Mouse (Mus musculus) ES-E14 (cell line): Measurements from ENCODE around the gene Elmo1. TPM values are rescaled to one million over a fixed set of nuclear protein-coding genes. Genes with fewer than 3 reads are reported as not detected.

Source experiments
- DNase-seq: peaks from one replicate; pipeline ENCODE4 v3.0.0-alpha.2; 2013; ENCODE audit warnings: low read depth, low spot score
- H3K27ac ChIP-seq: 2 replicates; pipeline ENCODE4 v1.5.1; 2012; ENCODE audit warnings: low read depth, mild to moderate bottlenecking, low read length, moderate library complexity, mixed read lengths; ENCODE audit not compliant: poor library complexity, insufficient read depth, severe bottlenecking
- H3K36me3 ChIP-seq: 2 replicates; pipeline ENCODE4 v1.6.1; 2012; ENCODE audit warnings: mild to moderate bottlenecking, low read length, moderate library complexity, mixed read lengths; ENCODE audit not compliant: control insufficient read depth, poor library complexity, insufficient read depth, severe bottlenecking
- H3K4me1 ChIP-seq, 2 experiments: fragments of 150-350 bp in 1 of 2; sonication (generic) in 1 of 2; 2 replicates each; pipeline ENCODE4 v1.6.1; 2012; ENCODE audit warnings: low read length in 2 of 2, mild to moderate bottlenecking in 1 of 2, mixed read lengths in 1 of 2; ENCODE audit not compliant: control insufficient read depth in 2 of 2, insufficient read depth in 2 of 2, poor library complexity in 1 of 2
- H3K4me3 ChIP-seq, 2 experiments: fragments of 150-350 bp in 1 of 2; sonication (generic) in 1 of 2; 2 replicates each; pipeline ENCODE4 v1.5.1; 2012; ENCODE audit warnings: low read length in 2 of 2, low read depth in 1 of 2, mild to moderate bottlenecking in 1 of 2, mixed read lengths in 1 of 2; ENCODE audit not compliant: insufficient read depth in 1 of 2, poor library complexity in 1 of 2, severe bottlenecking in 1 of 2
- H3K9ac ChIP-seq: 2 replicates; pipeline ENCODE4 v1.6.1; 2012; ENCODE audit warnings: low read depth, mild to moderate bottlenecking, low read length, mixed read lengths; ENCODE audit not compliant: poor library complexity, insufficient read depth, severe bottlenecking
- H3K9me3 ChIP-seq: fragments of 150-350 bp; sonication (generic); 2 replicates; pipeline ENCODE4 v1.6.1; 2012; ENCODE audit warnings: low read depth, mild to moderate bottlenecking, low read length; ENCODE audit not compliant: control insufficient read depth, insufficient read depth
- CHD2 ChIP-seq: IDR thresholded peaks from 2 replicates; pipeline ENCODE4 v1.6.1; 2014; ENCODE audit warnings: mild to moderate bottlenecking, low read depth, low read length, inconsistent platforms
- HCFC1 ChIP-seq: IDR thresholded peaks from 2 replicates; pipeline ENCODE4 v1.6.1; 2012; ENCODE audit warnings: low read length, inconsistent platforms, borderline replicate concordance; ENCODE audit not compliant: insufficient read depth
- MAFK ChIP-seq: IDR thresholded peaks from 2 replicates; pipeline ENCODE4 v1.6.1; 2014; ENCODE audit warnings: mild to moderate bottlenecking, low read depth, low read length, inconsistent platforms; ENCODE audit not compliant: insufficient read depth
- ZC3H11A ChIP-seq: IDR thresholded peaks from 2 replicates; pipeline ENCODE4 v1.6.1; 2012; ENCODE audit warnings: low read depth, mild to moderate bottlenecking, inconsistent platforms, low read length, borderline replicate concordance
- ZNF384 ChIP-seq: IDR thresholded peaks from 2 replicates; pipeline ENCODE4 v1.6.1; 2012; ENCODE audit warnings: low read depth, low read length, inconsistent platforms
- in situ Hi-C, 2 experiments: fragments of 600-800 bp; cut with MboI; formaldehyde crosslinking; loops; one replicate each; pipeline ENCODE4 v1.15.1; 2025; ENCODE audit warnings: low sequenced_read_pairs in 2 of 2, inconsistent platforms in 1 of 2; ENCODE audit not compliant: unreplicated experiment in 2 of 2
- total RNA-seq: library from RNA; depleted of rRNA; stranded (reverse); fragments of 300-350 nt; gene quantifications from 2 replicates; pipeline ENCODE4 v1.2.3, GENCODE M21; 2012

Gene Elmo1
- total RNA-seq, 1 experiment = 3.7 TPM

DNA sequence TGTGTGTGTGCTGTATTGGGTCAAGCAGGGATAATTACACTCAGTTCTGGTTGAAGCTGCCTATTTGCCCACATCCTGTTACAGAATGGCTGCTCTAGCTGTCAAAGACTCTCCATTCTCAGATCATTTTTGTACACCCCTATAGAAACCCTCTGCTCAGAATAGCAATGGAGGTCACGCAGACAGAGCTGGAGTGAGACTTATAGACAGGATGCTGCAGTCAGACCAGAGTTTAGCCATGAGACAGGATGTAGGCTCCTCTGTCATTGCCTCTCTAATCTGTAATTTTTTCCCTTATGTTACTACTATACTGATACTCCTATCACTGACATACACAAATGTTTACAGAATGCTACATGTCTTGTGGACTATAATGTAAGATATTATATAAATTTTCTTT, 391.4 kb downstream of the Elmo1 start:
- Histone ChIP-seq H3K4me3 (no peak overlapping the region), H3K27ac (no peak overlapping the region), H3K4me1 (no peaks in the 10 kb centered on the region), H3K9ac (no peak overlapping the region), H3K9me3 (no peaks in the 10 kb centered on the region), H3K36me3 (no peaks in the 10 kb centered on the region)
- DNase-seq = no peak
- in situ Hi-C loops = loop anchor here in 1 of 2 experiments (25.0 kb wide), 1 partner anchor 170 kb away; no protein-coding TSS in a partner anchor
- TF ChIP-seq CHD2 (no peak), HCFC1 (no peak), ZNF384 (no peak), ZC3H11A (no peak), MAFK (no peak)

DNA sequence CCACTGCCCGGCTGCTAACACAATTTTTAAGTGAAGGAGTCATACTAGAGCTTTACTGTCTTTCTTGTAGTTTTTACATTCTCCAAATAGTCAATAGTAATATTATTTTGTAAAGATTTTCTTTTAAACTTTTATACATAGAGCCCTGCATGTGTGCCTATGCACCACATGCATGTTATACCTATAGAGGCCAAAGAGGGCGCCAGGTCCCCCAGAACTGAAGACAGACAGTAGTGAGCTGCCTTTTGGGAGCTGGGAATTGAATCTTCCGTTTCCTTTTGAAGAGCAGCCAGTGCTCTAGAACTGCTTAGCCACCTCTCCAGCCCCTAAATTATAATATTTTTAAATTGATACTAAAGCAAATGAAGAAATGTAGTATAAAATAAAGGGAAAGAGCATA, 398.7 kb downstream of the Elmo1 start:
- DNase-seq = no peak
- TF ChIP-seq CHD2 (no peak), ZC3H11A (no peak)
- Histone ChIP-seq H3K4me3 (no peak overlapping the region), H3K4me1 (no peaks in the 10 kb centered on the region), H3K36me3 (no peaks in the 10 kb centered on the region), H3K27ac (no peak overlapping the region), H3K9me3 (no peaks in the 10 kb centered on the region), H3K9ac (no peak overlapping the region)
- in situ Hi-C loops = loop anchor here in 1 of 2 experiments (25.0 kb wide), 1 partner anchor 177 kb away; no protein-coding TSS in a partner anchor

DNA sequence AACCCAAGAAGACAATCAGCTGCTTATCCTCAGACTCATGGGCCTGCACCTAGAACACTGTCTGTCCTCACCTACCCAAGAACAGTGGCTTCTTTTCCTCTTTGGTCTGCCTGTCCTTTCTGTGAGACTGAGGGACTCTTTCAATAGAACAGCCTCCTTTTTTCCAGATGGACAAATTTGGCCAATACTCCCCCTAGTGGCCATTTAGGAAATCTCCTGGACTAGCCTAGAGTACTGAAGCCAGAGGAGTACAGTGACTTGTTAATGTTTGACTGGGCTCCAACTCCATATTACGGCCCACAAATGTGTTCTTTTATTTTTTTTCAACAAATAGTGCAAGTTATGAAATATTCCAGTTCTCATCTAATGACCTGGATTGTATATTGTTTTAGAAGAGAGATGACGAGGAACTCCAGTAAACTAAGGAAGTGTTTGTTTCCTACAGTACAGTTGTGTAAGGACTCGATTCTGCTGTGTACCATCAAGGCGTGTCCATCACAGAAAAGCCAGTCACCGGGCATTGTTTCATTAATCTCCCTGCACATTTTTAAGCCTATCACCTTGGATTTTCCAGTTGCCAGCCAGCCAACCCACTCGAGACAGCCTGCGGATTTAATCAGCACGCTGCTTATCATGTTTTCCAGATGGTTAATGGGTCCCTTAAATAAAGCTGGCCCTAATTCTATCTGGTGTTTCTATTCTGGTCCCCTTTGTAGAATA, 399.5 kb downstream of the Elmo1 start:
- no peak for TF ChIP-seq CHD2
- TF ChIP-seq ZC3H11A = peak; percentile 56; the same call in 1 of the 2 replicates
- peak; percentile 54 for DNase-seq
- H3K27ac ChIP-seq = no peak overlapping the region
- no peaks in the 10 kb centered on the region for H3K4me1 ChIP-seq
- in situ Hi-C loops = loop anchor here (5.0 to 25.0 kb wide), 2 partner anchors 178 kb away; no protein-coding TSS in a partner anchor
- H3K9me3 ChIP-seq = no peaks in the 10 kb centered on the region
- H3K36me3 ChIP-seq = no peaks in the 10 kb centered on the region
- no peak overlapping the region for H3K9ac ChIP-seq
- no peak overlapping the region for H3K4me3 ChIP-seq

DNA sequence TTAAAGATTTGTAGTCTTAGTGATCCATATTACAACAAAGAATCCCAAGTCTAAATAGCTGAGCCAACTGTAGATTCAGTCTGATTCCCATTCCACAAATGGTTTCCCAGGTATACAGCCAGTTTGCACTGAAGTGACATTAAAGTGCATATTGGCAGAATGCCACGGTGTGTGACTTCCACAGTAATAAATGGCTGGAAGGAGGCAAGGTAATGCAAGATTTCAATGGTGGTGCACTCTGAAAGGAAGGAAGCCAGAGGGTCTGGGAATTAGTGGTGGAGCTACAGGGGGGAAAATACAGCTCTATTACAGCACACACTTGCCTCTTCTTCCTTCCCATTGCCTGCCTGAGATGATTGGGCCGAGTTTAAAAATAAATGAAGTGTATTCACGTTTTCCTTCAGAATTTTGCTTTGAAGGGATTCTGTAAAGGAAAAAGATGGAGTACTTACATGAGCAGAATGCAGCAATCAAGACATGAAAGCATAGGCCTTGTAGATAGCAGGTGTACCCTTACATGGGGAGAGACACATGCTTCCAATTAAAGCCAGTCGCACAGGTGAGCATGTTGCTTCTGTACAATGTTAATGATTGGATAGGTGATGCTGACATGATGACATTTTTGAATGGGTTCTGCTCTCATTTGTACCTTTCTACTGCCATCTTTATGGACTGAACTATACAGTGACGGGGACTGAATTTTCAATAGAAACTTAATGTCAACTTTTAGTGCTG, 400.6 kb downstream of the Elmo1 start:
- no peak for DNase-seq
- Histone ChIP-seq H3K27ac (no peak overlapping the region), H3K4me3 (no peak overlapping the region), H3K9me3 (no peaks in the 10 kb centered on the region), H3K9ac (no peak overlapping the region), H3K36me3 (no peaks in the 10 kb centered on the region), H3K4me1 (no peaks in the 10 kb centered on the region)
- in situ Hi-C loops = loop anchor here (5.0 to 25.0 kb wide), 2 partner anchors 179 kb away; no protein-coding TSS in a partner anchor
- TF ChIP-seq ZC3H11A (no peak), CHD2 (no peak), ZNF384 (no peak), HCFC1 (no peak), MAFK (no peak)
